Mouse (Mus musculus): ENCODE measurements at regions not wholly inside any gene's neighbourhood (a gene's known extent, or its start where the extent isn't known, plus 50 kb on each side); places are given as distances from the start of the nearest gene placed in this dataset.

DNA sequence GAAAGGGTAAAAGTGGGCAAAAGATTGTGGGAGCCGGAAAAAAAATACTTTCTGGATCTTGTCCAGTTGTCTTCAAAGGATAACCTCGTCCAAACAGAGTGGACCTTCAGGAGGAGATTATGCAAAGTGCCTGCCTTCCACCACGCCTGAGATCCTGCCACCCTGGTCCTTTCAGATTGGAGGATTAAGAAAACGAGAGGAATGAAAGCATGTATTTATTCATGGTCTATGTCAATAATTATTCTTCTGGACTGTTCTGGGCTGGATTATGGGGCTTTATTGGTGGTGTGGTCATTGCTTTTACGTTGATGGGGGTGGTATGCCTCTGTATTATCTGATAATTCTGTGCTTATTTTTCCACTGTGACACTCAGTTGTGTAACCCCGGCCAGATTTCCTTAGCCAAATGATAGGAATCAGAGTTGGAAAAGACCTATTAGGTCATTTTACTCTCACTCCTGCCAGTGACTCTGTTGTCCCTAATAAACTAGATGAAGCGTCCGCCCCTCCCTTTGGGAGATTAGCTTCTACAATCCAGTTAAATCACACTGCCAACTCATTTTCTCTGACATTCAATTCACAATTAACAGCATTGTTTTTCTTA, 656.3 kb downstream of the Slc22a22 start:
- no peak for DNase-seq (ENCODE audit: extremely low read depth, insufficient read length, low spot score)

DNA sequence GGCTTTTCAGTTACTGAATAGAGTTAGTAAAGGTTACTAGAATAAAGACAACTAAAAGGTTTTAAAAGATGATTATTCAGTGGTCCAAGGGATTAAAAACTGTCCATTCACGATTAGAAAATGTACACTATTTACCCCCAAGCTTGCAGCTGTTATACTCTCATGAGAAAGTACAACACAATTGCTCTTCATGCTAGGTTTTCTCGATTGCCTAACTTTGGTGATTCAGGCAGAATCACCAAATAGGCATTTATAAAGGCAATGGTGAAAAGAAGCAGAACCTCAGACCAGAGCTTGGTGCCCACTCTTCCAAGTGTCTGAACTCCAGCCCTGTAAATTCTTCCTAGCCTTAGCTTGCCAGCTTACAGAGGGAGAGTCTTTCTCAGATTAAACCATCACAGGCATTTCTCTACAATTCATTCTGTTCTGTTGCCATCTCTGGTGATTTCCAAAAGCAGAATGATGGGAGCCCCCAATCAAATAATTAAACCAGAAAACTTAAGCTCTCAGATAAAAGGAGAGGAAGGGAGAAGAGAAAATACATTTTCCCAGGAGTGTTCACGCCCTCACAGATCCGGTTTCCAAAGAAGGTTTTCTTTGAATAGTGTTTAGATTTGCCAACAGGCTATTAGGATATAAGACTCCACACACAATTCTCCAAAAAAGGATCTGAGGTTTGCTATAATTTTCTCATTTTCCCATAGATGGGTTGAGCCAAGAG, 657.0 kb downstream of the Slc22a22 start:
- no peak for DNase-seq (ENCODE audit: extremely low read depth, insufficient read length, low spot score)

- DNase-seq (ENCODE audit: extremely low read depth, insufficient read length, low spot score): no peak
Measured at GRCm38 (mm10) chr15:56818158-56818690, 659.2 kb downstream of the Slc22a22 start.

DNA sequence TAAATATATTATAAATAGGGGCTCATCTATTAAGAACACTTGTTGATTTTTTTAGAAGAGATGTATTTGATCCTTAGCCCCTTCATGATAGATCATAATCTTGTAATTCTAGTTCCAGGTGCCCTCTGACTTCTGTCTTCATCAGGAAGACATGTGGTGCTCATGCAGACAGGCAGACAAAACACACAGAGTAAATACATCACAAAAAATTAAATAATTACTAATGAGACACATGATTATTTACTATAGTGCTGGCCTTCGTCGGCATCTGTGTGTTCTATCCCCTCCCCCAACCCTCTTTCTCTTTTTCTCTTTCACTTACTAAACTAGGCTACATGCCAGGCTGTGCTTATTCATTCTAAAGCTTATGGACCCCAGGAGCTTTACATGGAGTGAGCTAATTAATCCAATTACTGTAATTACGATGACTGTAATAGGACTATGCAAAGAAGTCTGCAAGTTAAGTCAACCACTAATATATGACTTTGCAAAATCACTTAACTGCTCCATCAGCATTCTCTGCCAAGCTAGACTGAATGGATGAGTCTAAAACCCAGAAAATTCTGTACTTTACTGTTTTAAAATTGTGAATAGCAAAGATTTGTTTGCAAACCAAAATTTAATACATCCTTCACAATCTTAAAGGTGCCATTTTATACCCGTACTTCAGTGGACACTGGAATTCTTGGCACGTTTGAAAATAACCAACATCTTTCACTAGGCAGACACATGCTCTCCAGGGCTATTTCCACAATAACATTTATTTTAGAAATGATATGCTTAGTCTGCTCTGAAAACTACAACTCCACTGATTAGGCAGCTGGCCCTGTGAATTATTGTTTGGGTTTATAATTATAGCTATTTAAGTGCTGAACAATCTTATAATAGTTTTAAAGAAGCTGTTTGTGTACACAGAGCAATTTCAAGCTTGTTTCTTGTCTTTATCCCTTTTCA, 659.9 kb downstream of the Slc22a22 start:
- no peak for DNase-seq (ENCODE audit: extremely low read depth, insufficient read length, low spot score)

- no peak for DNase-seq (ENCODE audit: extremely low read depth, insufficient read length, low spot score)
Measured at GRCm38 (mm10) chr15:56813876-56814275, 663.5 kb downstream of the Slc22a22 start.

GRCm38 (mm10) chr15:56810151-56810550, 667.3 kb downstream of the Slc22a22 start:
- no peak for DNase-seq (ENCODE audit: extremely low read depth, insufficient read length, low spot score)

DNA sequence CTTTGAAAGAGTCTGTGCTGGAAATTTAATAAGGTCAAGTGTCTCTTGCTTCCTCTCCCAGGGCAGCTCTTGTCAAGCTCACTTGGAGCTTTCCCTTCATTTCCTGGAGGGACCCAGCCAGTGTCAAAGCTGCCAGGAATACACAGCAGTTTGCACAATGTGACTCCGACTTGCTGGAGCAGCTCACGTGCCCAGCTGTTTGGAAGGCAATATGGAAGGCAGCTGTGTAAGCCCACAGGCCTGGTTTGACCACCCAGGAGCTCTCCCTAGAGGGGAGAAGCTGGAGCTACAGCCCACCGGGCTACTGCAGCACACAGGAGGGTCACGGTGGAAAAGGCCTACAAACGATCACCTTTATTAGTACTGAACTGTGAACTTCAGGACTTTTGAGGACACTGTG, 669.8 kb downstream of the Slc22a22 start:
- no peak for DNase-seq (ENCODE audit: extremely low read depth, insufficient read length, low spot score)

DNA sequence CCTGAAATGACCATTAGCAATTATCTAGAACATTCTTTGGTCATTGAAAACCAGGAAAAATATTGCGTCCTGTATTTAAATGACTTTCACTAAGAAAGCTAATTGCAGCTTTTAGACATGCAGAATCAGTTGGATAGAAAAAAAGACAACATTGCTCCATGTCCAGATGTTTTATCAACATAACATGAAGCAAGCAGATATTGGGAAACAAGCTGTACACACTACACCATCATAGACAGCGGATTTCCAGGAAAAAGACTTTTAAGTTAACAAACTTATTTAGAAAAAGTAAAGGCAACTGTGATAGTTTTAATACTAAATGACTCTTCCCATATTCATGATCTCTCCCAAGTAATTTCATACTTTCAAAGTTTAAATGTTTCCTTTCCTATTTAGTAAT, 675.5 kb downstream of the Slc22a22 start:
- DNase-seq (ENCODE audit: extremely low read depth, insufficient read length, low spot score): no peak

DNA sequence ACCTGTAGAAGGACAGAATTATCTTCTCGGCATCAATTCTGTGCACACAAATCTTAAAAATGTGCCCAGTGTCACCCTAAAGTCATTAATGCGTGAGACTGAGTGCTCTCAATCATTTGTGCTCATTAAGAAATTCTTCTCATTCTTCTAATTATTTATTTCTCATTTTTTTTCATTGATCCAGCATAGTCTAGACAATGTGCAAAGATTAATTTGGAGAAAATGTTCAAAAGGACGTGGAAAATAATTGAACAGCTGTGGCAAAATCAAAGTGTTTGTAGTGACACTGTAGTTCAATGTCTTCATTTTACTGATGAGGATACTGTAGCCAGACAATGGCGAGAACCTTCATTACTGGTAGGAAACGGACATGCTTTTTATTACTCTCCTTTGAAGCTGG, 702.0 kb downstream of the Slc22a22 start:
- DNase-seq (ENCODE audit: extremely low read depth, insufficient read length, low spot score): no peak

- DNase-seq (ENCODE audit: extremely low read depth, insufficient read length, low spot score): no peak
Measured at GRCm38 (mm10) chr15:56774648-56775393, 702.6 kb downstream of the Slc22a22 start.

GRCm38 (mm10) chr15:56766356-56766755, 711.1 kb downstream of the Slc22a22 start:
- DNase-seq (ENCODE audit: extremely low read depth, insufficient read length, low spot score): no peak

GRCm38 (mm10) chr15:56764957-56765482, 712.4 kb downstream of the Slc22a22 start:
- DNase-seq (ENCODE audit: extremely low read depth, insufficient read length, low spot score): peak; percentile 39

- no peak for DNase-seq (ENCODE audit: extremely low read depth, insufficient read length, low spot score)
Measured at GRCm38 (mm10) chr15:56764019-56764418, 713.4 kb downstream of the Slc22a22 start.

GRCm38 (mm10) chr15:56746698-56747097, 730.7 kb downstream of the Slc22a22 start:
- no peak for DNase-seq (ENCODE audit: extremely low read depth, insufficient read length, low spot score)

DNA sequence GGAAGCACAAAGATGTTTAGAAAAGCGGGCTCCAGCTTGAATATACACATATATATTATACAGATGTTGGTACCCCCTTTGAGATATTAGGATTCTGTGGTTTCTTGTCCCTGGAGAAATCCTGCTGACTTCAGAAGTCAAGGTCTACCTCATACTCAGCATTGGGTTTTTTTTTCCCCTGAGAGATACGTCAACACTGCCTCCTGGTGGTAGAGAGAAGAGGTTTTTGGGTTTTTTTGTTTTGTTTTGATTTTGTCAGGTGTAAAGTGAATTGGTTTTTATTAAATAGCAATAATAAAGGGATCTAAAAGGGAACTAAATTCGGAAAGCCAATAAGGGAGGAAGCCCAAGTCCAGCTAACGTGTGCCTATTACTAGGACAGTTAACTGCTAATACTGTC, 732.5 kb downstream of the Slc22a22 start:
- no peak for DNase-seq (ENCODE audit: extremely low read depth, insufficient read length, low spot score)

All from 3134 (cell line).